Mouse (Mus musculus) mature B cell (primary cell): Measurements from ENCODE around the gene Magea3.
"Not testable (repeated sequence)": the region's sequence is repeated elsewhere in the genome, so short reads cannot be mapped to it uniquely, and the experiment has no call there.

Experiments
- in situ Hi-C: fragments of 300-500 bp; cut with MboI; formaldehyde crosslinking; loops from 2 replicates; pipeline ENCODE4 v1.14.3; 2019

Gene Magea3

GRCm38 (mm10) chrX:154949405-154949804 lies at the start of gene Magea3:
Magea3 (minus strand) TSS chrX:154949505.
- in situ Hi-C loops = not testable (repeated sequence)

GRCm38 (mm10) chrX:154995750-154996149 lies 46.4 kb upstream of the Magea3 start, which contains the start of gene Magea8:
Magea8 (minus strand) TSS chrX:154995850.
- in situ Hi-C loops = not testable (repeated sequence)

GRCm38 (mm10) chrX:154935887-154936286 lies 13.4 kb downstream of the Magea3 start, which contains the start of gene Magea6:
Magea6 (minus strand) TSS chrX:154935987.
- in situ Hi-C loops = not testable (repeated sequence)
